Mouse (Mus musculus): ENCODE data around the gene Srbd1. TPM values are rescaled to one million over a fixed set of nuclear protein-coding genes. Genes with fewer than 3 reads are reported as not detected.

The Srbd1 gene
- polyA plus RNA-seq, 2 experiments, result 8.1 to 10.2 TPM

GRCm38 (mm10) chr17:86063461-86063860 is 81.5 kb downstream of the Srbd1 start:
- peak; percentile 75; the same call in 1 of the 2 replicates for ATAC-seq (ENCODE audit: low FRiP score, low read depth)

GRCm38 (mm10) chr17:86060911-86061310 is 84.1 kb downstream of the Srbd1 start:
- Histone ChIP-seq H3K27me3 (ENCODE audit: control insufficient read depth, insufficient read depth, low read length) (no peaks in the 10 kb centered on the region), H3K4me1 (ENCODE audit: control insufficient read depth, insufficient read depth, low read length) (no peaks in the 10 kb centered on the region), H3K9ac (ENCODE audit: low read depth, low read length, severe bottlenecking) (no peak overlapping the region), H3K9me3 (ENCODE audit: control insufficient read depth, low read length) (no peaks in the 10 kb centered on the region), H3K27ac (replicated peaks; ENCODE audit: low read depth, low read length) (no peak overlapping the region), H3K4me2 (replicated peaks; ENCODE audit: low read depth, low read length, severe bottlenecking) (no peak overlapping the region), H3K36me3 (ENCODE audit: control insufficient read depth, insufficient read depth, low read length) (no peaks in the 10 kb centered on the region), H3K4me3 (replicated peaks; ENCODE audit: low read length) (no peak overlapping the region)
- 75% methylated on average over 5 of the region's 5 CpGs for WGBS
- DNase-seq (ENCODE audit: low spot score) (no peak), ATAC-seq (ENCODE audit: low FRiP score, low read depth) (no peak)
- TF ChIP-seq POLR2A (IDR thresholded peaks at IDR 0.05; ENCODE audit: borderline replicate concordance, extremely low read depth, insufficient read depth, insufficient read length), result no peak

More at GRCm38 (mm10) chr17:86063461-86063860, 81.5 kb downstream of the Srbd1 start:
- Histone ChIP-seq H3K9ac (ENCODE audit: low read depth, low read length, severe bottlenecking) (no peak overlapping the region), H3K27ac (replicated peaks; ENCODE audit: low read depth, low read length) (no peak overlapping the region), H3K9me3 (ENCODE audit: control insufficient read depth, low read length) (no peaks in the 10 kb centered on the region), H3K27me3 (ENCODE audit: control insufficient read depth, insufficient read depth, low read length) (no peaks in the 10 kb centered on the region), H3K4me3 (replicated peaks; ENCODE audit: low read length) (no peak overlapping the region), H3K4me1 (ENCODE audit: control insufficient read depth, insufficient read depth, low read length) (no peaks in the 10 kb centered on the region), H3K4me2 (replicated peaks; ENCODE audit: low read depth, low read length, severe bottlenecking) (no peak overlapping the region), H3K36me3 (ENCODE audit: control insufficient read depth, insufficient read depth, low read length) (no peaks in the 10 kb centered on the region)
- TF ChIP-seq POLR2A (IDR thresholded peaks at IDR 0.05; ENCODE audit: borderline replicate concordance, extremely low read depth, insufficient read depth, insufficient read length), result no peak
- WGBS, result 16% methylated on average over 5 of the region's 5 CpGs
- DNase-seq (ENCODE audit: low spot score), result peak; percentile 70

- Histone ChIP-seq H3K4me1 (ENCODE audit: control insufficient read depth, insufficient read depth, low read length) (peaks cover 26% of the 10 kb centered on the region), H3K27me3 (ENCODE audit: control insufficient read depth, insufficient read depth, low read length) (no peaks in the 10 kb centered on the region), H3K27ac (replicated peaks; ENCODE audit: low read depth, low read length) (no peak overlapping the region), H3K4me2 (replicated peaks; ENCODE audit: low read depth, low read length, severe bottlenecking) (no peak overlapping the region), H3K4me3 (replicated peaks; ENCODE audit: low read length) (no peak overlapping the region), H3K36me3 (ENCODE audit: control insufficient read depth, insufficient read depth, low read length) (no peaks in the 10 kb centered on the region), H3K9ac (ENCODE audit: low read depth, low read length, severe bottlenecking) (no peak overlapping the region), H3K9me3 (ENCODE audit: control insufficient read depth, low read length) (no peaks in the 10 kb centered on the region)
- ATAC-seq (ENCODE audit: low FRiP score, low read depth), result peak; percentile 58
- 40% methylated on average over 13 of the region's 13 CpGs for WGBS
- DNase-seq (ENCODE audit: low spot score), result peak; percentile 54
- TF ChIP-seq POLR2A (IDR thresholded peaks at IDR 0.05; ENCODE audit: borderline replicate concordance, extremely low read depth, insufficient read depth, insufficient read length), result no peak
Measured at GRCm38 (mm10) chr17:86040221-86040984, 104.6 kb downstream of the Srbd1 start.

GRCm38 (mm10) chr17:86039741-86040140 is 105.2 kb downstream of the Srbd1 start:
- Histone ChIP-seq H3K9ac (ENCODE audit: low read depth, low read length, severe bottlenecking) (no peak overlapping the region), H3K9me3 (ENCODE audit: control insufficient read depth, low read length) (no peaks in the 10 kb centered on the region), H3K4me3 (replicated peaks; ENCODE audit: low read length) (no peak overlapping the region), H3K36me3 (ENCODE audit: control insufficient read depth, insufficient read depth, low read length) (no peaks in the 10 kb centered on the region), H3K4me2 (replicated peaks; ENCODE audit: low read depth, low read length, severe bottlenecking) (no peak overlapping the region), H3K27ac (replicated peaks; ENCODE audit: low read depth, low read length) (no peak overlapping the region), H3K27me3 (ENCODE audit: control insufficient read depth, insufficient read depth, low read length) (no peaks in the 10 kb centered on the region), H3K4me1 (ENCODE audit: control insufficient read depth, insufficient read depth, low read length) (peaks cover 32% of the 10 kb centered on the region)
- no peak for ATAC-seq (ENCODE audit: low FRiP score, low read depth)
- WGBS, result 36% methylated on average over 3 of the region's 3 CpGs
- no peak for TF ChIP-seq POLR2A (IDR thresholded peaks at IDR 0.05; ENCODE audit: borderline replicate concordance, extremely low read depth, insufficient read depth, insufficient read length)
- peak; percentile 38 for DNase-seq (ENCODE audit: low spot score)

- 13% methylated on average over 13 of the region's 13 CpGs for WGBS
- no peaks in the 10 kb centered on the region for H3K36me3 ChIP-seq (ENCODE audit: control insufficient read depth, insufficient read depth, low read length)
- DNase-seq (ENCODE audit: low spot score) (peak; percentile 56), ATAC-seq (ENCODE audit: low FRiP score, low read depth) (peak; percentile 48; the same call in 1 of the 2 replicates)
- peaks cover 38% of the 10 kb centered on the region for H3K4me1 ChIP-seq (ENCODE audit: control insufficient read depth, insufficient read depth, low read length)
- H3K4me3 ChIP-seq (replicated peaks; ENCODE audit: low read length), result no peak overlapping the region
- no peak for TF ChIP-seq POLR2A (IDR thresholded peaks at IDR 0.05; ENCODE audit: borderline replicate concordance, extremely low read depth, insufficient read depth, insufficient read length)
- H3K4me2 ChIP-seq (replicated peaks; ENCODE audit: low read depth, low read length, severe bottlenecking), result no peak overlapping the region
- H3K27ac ChIP-seq (replicated peaks; ENCODE audit: low read depth, low read length), result no peak overlapping the region
- H3K9ac ChIP-seq (ENCODE audit: low read depth, low read length, severe bottlenecking), result no peak overlapping the region
- H3K27me3 ChIP-seq (ENCODE audit: control insufficient read depth, insufficient read depth, low read length), result no peaks in the 10 kb centered on the region
- H3K9me3 ChIP-seq (ENCODE audit: control insufficient read depth, low read length), result no peaks in the 10 kb centered on the region
Measured at GRCm38 (mm10) chr17:86038211-86038648, 106.7 kb downstream of the Srbd1 start.

Measured in limb, embryonic 14.5 days (tissue).